Mouse (Mus musculus) WW6 (cell line): ENCODE measurements around the gene Bst2.

Experiments
- DNase-seq: peaks from one replicate; pipeline ENCODE4 v3.0.0-alpha.2; 2013; ENCODE audit warnings: low read depth, low spot score

The Bst2 gene

DNA sequence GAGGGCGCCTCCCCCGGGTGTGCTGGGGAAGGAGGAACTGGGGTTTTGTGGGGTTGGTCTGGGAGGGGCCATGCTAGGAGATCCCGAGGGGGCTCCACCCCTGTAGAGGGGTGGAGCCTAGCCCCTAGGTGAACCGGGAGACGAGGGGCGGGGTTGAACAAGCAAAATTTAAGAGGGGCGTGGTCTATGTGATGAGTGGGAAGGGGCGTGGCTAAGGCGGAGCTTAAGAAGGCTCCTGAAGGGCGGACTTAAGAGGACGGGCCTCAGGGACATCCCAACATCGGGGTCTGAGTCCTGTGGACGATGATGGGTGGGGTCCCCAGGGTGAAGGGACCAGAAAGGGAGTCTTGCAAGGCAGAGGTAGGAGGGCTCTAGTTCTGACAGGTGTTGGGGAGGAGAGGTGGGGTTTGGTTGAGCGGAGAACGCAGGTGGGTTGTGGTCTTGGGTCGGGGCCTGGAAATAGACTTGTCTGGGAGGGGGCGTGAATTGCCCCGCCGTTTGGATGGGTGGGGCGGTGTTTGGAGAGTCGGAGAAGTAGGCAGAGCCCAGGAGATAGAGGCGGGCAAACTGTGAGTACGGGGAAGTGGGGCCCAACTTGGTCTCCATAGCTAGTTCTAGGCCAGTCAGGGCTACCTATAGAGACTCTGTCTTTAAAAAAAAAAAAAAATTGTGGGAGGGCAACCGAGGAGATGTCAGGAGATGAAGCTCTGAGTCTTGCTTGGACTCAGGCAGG is 21.9 kb upstream of the Bst2 start:
- peak; percentile 97 for DNase-seq

GRCm38 (mm10) chr8:71558071-71558957 is 21.1 kb upstream of the Bst2 start, which contains the start of gene Tmem221:
Gene Tmem221 (minus strand): TSS chr8:71558871.
- no peak for DNase-seq

DNA sequence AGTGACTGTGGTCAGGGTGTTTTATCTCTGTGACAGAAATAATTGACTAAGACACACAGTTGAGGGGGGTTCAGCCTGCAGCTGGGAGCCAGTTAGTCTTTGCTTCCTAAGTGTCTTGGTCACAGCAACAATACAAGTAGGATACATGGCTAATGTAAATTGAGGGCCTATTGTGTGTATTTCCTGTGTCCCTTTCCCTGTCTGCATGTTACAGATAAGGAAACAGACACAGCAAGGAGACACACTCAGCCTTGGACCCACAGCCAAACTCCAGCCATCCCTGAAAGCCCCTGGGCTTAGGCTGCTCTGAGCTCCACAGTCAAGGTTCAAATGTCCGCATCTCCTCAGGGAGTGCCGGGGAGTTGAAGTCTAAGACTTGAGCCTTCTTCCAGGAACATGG is 17.4 kb upstream of the Bst2 start:
- no peak for DNase-seq

GRCm38 (mm10) chr8:71554001-71554400 is 16.7 kb upstream of the Bst2 start:
- DNase-seq: no peak

DNA sequence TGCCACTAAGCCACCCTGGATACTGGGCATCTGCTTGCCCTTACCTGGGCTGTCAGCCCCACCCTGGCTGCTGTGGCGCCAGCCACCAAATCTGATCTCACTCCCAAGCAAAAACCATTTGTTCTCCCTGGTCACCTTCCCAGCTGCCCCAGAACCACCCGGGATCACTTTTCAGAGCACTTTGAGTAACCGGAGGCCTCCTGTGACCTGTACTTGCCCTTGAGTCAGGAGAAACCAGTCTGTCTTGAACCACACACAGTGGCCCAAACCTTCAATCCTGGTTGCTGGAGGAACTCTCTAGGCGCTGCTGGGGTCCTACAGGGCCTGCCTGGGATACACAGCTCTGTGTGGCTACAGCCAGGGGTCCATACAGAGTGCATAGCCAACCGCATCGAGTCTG is 15.5 kb upstream of the Bst2 start:
- no peak for DNase-seq

DNA sequence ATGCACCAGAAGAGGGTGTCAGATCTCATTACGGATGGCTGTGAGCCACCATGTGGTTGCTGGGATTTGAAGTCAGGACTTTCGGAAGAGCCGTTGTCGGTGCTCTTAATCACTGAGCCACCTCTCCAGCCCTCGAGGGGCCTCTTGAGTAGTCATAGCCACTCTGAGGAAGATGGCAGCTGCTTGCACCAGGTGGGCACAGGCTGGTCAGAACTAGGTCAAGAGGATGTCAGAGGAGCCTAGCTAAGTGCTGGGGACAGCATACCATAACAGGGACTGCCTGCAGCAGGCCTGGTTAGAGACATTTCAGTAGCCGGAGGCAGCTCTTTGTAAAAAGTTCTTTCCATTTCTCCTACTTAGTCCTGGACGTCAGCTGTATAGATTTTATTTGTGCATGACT is 13.5 kb upstream of the Bst2 start:
- no peak for DNase-seq

- no peak for DNase-seq
These were observed 10.3 kb upstream of the Bst2 start for GRCm38 (mm10) chr8:71547590-71547989.

GRCm38 (mm10) chr8:71545053-71545452 is 7.8 kb upstream of the Bst2 start:
- no peak for DNase-seq

DNA sequence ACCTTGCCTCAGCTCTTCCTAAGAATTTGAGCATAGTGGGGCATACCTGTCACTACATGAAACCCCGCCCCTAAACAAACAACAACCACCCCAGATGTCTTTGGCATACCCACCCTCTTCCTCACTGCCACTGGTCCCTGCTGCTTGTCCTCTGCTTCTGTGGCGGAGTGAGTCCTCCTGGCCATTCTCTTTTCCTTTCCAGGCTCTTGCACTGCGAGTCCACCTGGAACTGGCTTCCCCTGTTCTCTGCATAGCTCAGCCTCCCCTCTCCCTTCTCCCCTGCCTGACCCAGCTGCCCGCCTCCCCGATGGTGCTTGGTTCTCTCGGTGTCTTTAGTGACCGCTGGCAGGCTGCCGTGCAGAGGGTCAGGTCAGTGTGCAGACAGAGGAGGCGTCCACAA is 6.5 kb upstream of the Bst2 start:
- DNase-seq: no peak

DNA sequence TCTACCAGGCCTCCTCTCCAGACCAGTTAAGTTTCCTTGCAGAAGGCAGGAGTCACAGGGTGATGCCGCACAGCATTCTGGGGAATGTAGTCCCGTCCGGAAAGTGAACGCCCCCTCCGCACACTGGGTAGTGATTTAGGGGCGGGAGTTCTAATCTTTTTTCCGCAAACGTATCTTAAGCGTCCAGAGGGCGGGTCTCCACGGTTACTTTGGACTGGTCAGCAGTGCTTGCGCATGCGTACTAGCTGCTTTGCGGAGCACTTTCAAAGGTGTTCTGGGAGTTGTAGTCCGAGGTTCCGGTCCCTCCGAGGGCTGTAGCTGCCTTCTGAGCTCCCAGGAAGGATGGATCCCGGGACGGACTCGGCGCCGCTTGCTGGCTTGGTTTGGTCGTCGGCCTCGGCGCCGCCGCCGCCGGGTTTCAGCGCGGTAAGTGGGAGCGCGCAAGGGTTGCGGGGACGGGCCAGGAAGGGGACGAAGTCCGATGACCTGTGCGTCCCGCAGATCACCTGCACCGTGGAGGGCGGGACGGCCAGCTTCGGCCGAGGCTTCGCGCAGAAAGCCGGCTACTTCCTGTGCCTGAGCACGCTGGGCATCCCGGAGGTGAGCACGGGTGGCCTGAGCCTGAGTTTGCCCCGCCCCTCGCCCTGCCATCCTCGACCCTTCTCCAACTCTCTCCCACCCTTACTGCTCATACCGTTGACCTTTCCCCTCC is 5.5 kb upstream of the Bst2 start, which contains the start of gene Mvb12a:
Gene Mvb12a, plus strand, starts transcription at position 291 of the 712 bp plus-strand sequence.
- peak; percentile 100 for DNase-seq

DNA sequence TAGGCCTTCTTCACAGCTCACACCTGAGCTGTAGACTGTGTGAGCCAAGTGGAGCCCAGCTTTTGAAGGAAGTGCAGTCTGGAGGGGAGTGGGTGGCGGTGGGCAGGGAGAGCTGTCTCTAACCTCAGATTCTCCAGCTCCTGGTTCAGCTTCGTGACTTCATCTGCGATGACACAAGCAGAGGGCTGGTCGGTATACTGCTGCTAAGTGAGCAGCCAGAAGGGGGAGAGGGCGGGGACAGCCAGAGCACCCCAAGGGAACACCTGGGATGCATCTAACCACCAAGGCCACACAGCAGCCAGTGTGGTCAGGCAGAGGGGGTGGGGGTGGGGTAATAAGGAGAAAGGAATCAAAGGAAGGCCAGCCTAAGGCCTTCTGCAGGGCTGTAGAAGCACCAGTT is 1.6 kb downstream of the Bst2 start:
- no peak for DNase-seq

DNA sequence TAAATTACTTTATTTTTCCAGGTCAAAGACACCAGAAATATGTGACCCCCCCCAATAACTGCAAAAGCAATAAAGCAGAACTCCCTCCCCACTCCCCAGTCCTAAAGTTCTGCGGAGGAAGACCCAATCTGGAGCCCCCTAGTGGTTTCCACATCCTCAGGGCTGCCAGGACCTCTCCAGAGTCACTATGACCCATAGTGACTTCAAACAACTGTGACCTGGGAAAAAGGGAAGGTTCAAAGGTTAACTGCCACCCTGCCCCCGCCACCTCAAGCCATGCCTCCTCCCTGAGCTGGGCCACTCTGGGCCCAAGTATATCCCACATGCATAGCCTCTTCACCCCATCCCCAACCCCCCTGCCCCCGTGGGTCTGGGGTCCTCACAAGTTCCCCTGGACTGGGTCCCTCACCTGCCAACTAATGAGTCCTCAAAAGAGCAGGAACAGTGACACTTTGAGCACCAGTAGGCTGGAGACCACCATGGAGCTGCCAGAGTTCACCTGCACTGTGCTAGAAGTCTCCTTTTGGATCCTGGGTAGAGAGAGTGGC is 2.9 kb downstream of the Bst2 start:
- no peak for DNase-seq

- peak; percentile 68 for DNase-seq
These were observed 6.4 kb downstream of the Bst2 start for GRCm38 (mm10) chr8:71530735-71531467.

DNA sequence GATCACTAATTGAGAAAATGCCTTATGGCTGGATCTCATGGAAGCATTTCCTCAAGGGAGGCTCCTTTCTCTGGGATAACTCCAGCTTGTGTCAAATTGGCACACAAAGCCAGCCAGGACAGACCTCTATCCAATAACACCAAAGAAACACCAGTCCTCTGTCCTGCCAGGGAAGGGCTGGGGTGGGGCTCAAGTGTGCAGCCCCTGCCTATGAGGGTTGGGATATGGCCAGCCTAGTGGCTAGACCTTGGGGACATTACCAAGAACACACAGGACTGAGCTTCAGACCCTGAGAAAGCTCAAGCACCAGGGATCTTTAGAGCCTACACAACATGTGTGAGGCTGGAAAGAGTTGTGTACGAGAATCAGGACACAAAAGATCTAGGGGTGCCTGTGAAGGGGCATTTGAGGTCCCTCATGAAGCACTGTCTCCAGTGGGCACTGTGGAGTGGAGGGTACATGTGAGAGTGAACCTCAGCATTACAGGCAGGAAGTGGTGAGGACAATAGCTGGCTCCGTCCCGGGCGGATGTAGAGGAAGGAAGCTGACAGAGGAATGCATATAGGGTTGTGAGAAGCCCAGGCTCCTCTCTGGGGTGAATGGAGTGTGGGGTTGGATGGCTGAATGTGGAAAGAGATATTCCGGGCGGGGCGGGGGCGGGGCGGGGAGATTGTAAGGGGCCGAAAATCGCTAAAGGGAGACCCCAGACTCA is 8.7 kb downstream of the Bst2 start:
- no peak for DNase-seq

DNA sequence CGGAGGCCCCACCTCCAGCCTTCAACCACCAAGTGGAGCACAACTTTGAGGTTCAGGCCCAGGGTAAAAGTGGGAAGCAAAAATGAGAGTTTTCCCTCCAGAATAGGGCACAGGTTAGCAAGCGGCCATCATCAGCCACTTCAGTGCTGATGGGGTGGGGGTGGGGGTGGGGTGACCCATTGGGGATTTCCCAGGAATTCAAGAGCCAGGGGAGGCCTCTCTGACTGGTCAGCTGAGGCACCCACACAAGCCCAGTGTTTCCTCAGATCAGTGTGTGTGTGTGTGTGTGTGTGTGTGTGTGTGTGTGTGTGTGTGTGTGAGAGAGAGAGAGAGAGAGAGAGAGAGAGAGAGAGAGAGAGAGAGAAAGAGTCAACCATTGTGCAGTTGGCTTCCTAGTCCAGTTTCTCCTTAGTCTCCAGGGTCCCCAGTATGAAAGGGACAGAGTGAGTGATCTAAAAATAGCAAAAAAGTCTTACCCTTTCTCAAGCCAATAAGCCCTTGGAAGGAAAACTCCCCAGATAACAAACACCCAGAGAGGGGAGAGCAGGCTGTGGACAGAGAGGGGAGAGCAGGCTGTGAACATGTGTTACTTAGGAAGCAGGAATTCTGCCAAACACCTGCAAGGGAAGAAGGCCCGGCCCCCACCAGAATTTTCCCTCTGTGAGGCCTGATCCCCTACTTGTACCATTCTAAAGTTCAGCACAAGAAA is 9.9 kb downstream of the Bst2 start:
- no peak for DNase-seq

- DNase-seq: no peak
These were observed 11.0 kb downstream of the Bst2 start for GRCm38 (mm10) chr8:71526272-71526671.

GRCm38 (mm10) chr8:71525226-71526050 is 11.8 kb downstream of the Bst2 start, which contains the start of gene Ccdc194:
Gene Ccdc194 (minus strand): TSS chr8:71525711.
- DNase-seq: no peak

- peak; percentile 94 for DNase-seq
These were observed 15.6 kb downstream of the Bst2 start for GRCm38 (mm10) chr8:71521634-71522033.
